Mouse (Mus musculus) E14TG2a.4 (cell line): ENCODE measurements at regions not wholly inside any gene's neighbourhood (a gene's known extent, or its start where the extent isn't known, plus 50 kb on each side); places are given as distances from the start of the nearest gene placed in this dataset.

ENCODE experiments used
- CTCF ChIP-seq: conservative IDR thresholded peaks from 2 replicates; pipeline ENCODE4 v1.5.1; 2014; ENCODE audit warnings: low read length
- NANOG ChIP-seq: IDR thresholded peaks from 2 replicates; pipeline ENCODE4 v1.6.1; 2014; ENCODE audit warnings: borderline replicate concordance, low read length, mixed read lengths
- POU5F1 ChIP-seq: IDR thresholded peaks from 2 replicates; pipeline ENCODE4 v1.6.1; 2014; ENCODE audit warnings: low read length, borderline replicate concordance

DNA sequence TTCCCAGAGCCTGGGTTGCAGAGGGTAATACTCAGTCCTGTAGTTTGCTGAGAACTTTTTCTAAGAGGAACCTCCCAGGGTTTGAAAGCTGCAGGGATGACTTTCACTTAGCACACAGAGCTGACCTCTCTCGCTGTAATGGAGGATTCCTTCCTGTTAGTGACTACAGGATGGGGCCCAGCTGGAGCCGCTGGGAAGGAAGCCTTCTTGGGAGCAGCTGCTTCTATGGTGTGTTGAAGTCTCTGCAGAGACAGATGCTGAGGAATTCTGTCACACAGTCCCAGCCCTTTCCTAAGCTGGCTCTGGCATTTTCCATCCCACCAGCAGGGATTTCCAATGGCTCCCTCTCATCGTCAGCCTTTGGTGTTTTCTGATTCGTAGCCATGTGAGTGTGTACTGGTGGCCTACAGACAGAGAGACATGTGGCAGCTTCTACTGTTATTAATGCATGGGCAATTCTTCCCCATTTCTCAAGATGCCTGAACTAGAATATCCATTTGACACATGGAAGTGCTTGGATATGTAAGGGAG is 90.9 kb downstream of the Gm26897 start:
- TF ChIP-seq CTCF (no peak), POU5F1 (no peak), NANOG (no peak)
